In genomic region chr4:9769633-9770205, GRCm38 (mm10) we compare ENCODE assay signal across 8 mouse cellular contexts.
DNase-seq lines count a peak whose midpoint lies in the region; ATAC-seq and TF ChIP-seq lines count a peak whose summit lies in the region.

No protein-coding gene starts in this region.

- H3K27me3 ChIP-seq in hindbrain, embryonic 15.5 days = no peaks in the 10 kb centered on the region
- H3K27me3 ChIP-seq in liver, postnatal 0 days (ENCODE audit: insufficient read depth, low read length) = no peaks in the 10 kb centered on the region

- peak overlapping the region; percentile 43 for H3K9ac ChIP-seq in hindbrain, embryonic 15.5 days
- peak overlapping the region; percentile 70 for H3K9ac ChIP-seq in liver, postnatal 0 days (replicated peaks)

- H3K36me3 ChIP-seq in hindbrain, embryonic 15.5 days = no peaks in the 10 kb centered on the region
- H3K36me3 ChIP-seq in liver, postnatal 0 days (replicated peaks; ENCODE audit: insufficient read depth, low read length) = no peaks in the 10 kb centered on the region

- DNase-seq in kidney, adult 9 months = peak; percentile 30
- no peak for DNase-seq in kidney, postnatal 10 days
- DNase-seq in embryo, embryonic 10 days (ENCODE audit: low spot score) = peak; percentile 53
- DNase-seq in liver, postnatal 0 days = no peak
- no peak for DNase-seq in spleen, postnatal 36 days (ENCODE audit: low spot score in 2 of 2)
- no peak for DNase-seq in adrenal gland, postnatal 14 days
- no peak for DNase-seq in testis, postnatal 10 days (ENCODE audit: low spot score)

- no peak for TF ChIP-seq CTCF in liver, postnatal 0 days (IDR thresholded peaks at IDR 0.05; ENCODE audit: low read depth)

- H3K27ac ChIP-seq in hindbrain, embryonic 15.5 days (replicated peaks) = no peak overlapping the region
- no peak overlapping the region for H3K27ac ChIP-seq in liver, postnatal 0 days (ENCODE audit: low read depth)

- H3K4me1 ChIP-seq in hindbrain, embryonic 15.5 days (replicated peaks) = no peaks in the 10 kb centered on the region
- H3K4me1 ChIP-seq in liver, postnatal 0 days (ENCODE audit: insufficient read depth) = peaks cover 3% of the 10 kb centered on the region; the same call in 1 of the 2 replicates

- H3K4me2 ChIP-seq in hindbrain, embryonic 15.5 days = peak overlapping the region; percentile 96
- H3K4me2 ChIP-seq in liver, postnatal 0 days (ENCODE audit: low read depth, low read length) = peak overlapping the region; percentile 87

- no peak for ATAC-seq in hindbrain, embryonic 15.5 days (ENCODE audit: low FRiP score, low read depth)
- no peak for ATAC-seq in liver, postnatal 0 days

- H3K4me3 ChIP-seq in hindbrain, embryonic 15.5 days = peak overlapping the region; percentile 62
- peak overlapping the region; percentile 61 for H3K4me3 ChIP-seq in liver, postnatal 0 days (ENCODE audit: low read depth, low read length)

- no peaks in the 10 kb centered on the region for H3K9me3 ChIP-seq in hindbrain, embryonic 15.5 days
- no peaks in the 10 kb centered on the region for H3K9me3 ChIP-seq in liver, postnatal 0 days (ENCODE audit: low read length)

- WGBS in hindbrain, embryonic 15.5 days = 63% methylated on average over 9 of the region's 9 CpGs
- 47% methylated on average over 9 of the region's 9 CpGs for WGBS in liver, postnatal 0 days (ENCODE audit: insufficient replicate concordance)

- TF ChIP-seq EP300 in liver, postnatal 0 days (IDR thresholded peaks at IDR 0.05; ENCODE audit: low read depth) = no peak

Comparison
In these comparisons a context has a peak if more than half of its experiments do, and no peak if none do; other contexts are left out.
1. DNase-seq: peak in kidney, adult 9 months (single experiment) and embryo, embryonic 10 days (single experiment); none in kidney, postnatal 10 days (single experiment), liver, postnatal 0 days (single experiment), spleen, postnatal 36 days (0 of 2), adrenal gland, postnatal 14 days (single experiment) and testis, postnatal 10 days (single experiment).